Mouse (Mus musculus): ENCODE results near the gene Trabd. TPM values are rescaled to one million over a fixed set of nuclear protein-coding genes. Genes with fewer than 3 reads are reported as not detected.

Trabd gene
- total and polyA plus RNA-seq, 2 experiments from 2014 or later = 46.7 to 59.2 TPM

- Histone ChIP-seq H3K9ac (replicated peaks; ENCODE audit: low read depth, low read length) (peak within 1 kb of the TSS; percentile 57), H3K27ac (ENCODE audit: low read depth) (peak within 1 kb of the TSS; percentile 79), H3K27me3 (ENCODE audit: control insufficient read depth, insufficient read depth, low read length) (no peaks in the 10 kb centered on the region), H3K4me1 (ENCODE audit: control insufficient read depth, insufficient read depth) (peaks cover 11% of the 10 kb centered on the region), H3K9me3 (replicated peaks; ENCODE audit: control insufficient read depth, low read length) (no peaks in the 10 kb centered on the region), H3K4me3 (ENCODE audit: low read depth, low read length) (peak within 1 kb of the TSS; percentile 64), H3K4me2 (ENCODE audit: low read depth, low read length) (peak within 1 kb of the TSS; percentile 66), H3K36me3 (replicated peaks; ENCODE audit: control insufficient read depth, insufficient read depth, low read length) (0 out of 2 replicates have a peak, but pooled peaks cover 10% of the 10 kb centered on the region)
- ATAC-seq (ENCODE audit: insufficient read depth, low read depth) (peak; percentile 88), DNase-seq (ENCODE audit: low spot score) (peak; percentile 73)
- TF ChIP-seq EP300 (IDR thresholded peaks at IDR 0.05; ENCODE audit: low read depth) (no peak), CTCF (IDR thresholded peaks at IDR 0.05; ENCODE audit: low read depth) (peak; percentile 82)
- 3% methylated on average over 36 of the region's 36 CpGs for WGBS
Observed at GRCm38 (mm10) chr15:89128382-89129350, 53.7 kb downstream of the Trabd start, which contains the start of gene Hdac10. Gene Hdac10, minus strand, starts transcription at chr15:89128700.

- no peaks in the 10 kb centered on the region for H3K27me3 ChIP-seq (ENCODE audit: control insufficient read depth, insufficient read depth, low read length)
- no peak overlapping the region for H3K4me3 ChIP-seq (ENCODE audit: low read depth, low read length)
- H3K36me3 ChIP-seq (replicated peaks; ENCODE audit: control insufficient read depth, insufficient read depth, low read length) = 0 out of 2 replicates have a peak, but pooled peaks cover 10% of the 10 kb centered on the region
- no peak overlapping the region for H3K4me2 ChIP-seq (ENCODE audit: low read depth, low read length)
- DNase-seq (ENCODE audit: low spot score) (no peak), ATAC-seq (ENCODE audit: insufficient read depth, low read depth) (no peak)
- H3K9ac ChIP-seq (replicated peaks; ENCODE audit: low read depth, low read length) = no peak overlapping the region
- H3K4me1 ChIP-seq (ENCODE audit: control insufficient read depth, insufficient read depth) = peaks cover 8% of the 10 kb centered on the region; the same call in 1 of the 2 replicates
- no peak overlapping the region for H3K27ac ChIP-seq (ENCODE audit: low read depth)
- no peak for TF ChIP-seq CTCF (IDR thresholded peaks at IDR 0.05; ENCODE audit: low read depth)
- TF ChIP-seq EP300 (IDR thresholded peaks at IDR 0.05; ENCODE audit: low read depth) = no peak
- no peaks in the 10 kb centered on the region for H3K9me3 ChIP-seq (replicated peaks; ENCODE audit: control insufficient read depth, low read length)
Observed at GRCm38 (mm10) chr15:89130245-89130644, 55.3 kb downstream of the Trabd start.

GRCm38 (mm10) chr15:89131316-89131715 lies 56.4 kb downstream of the Trabd start:
- Histone ChIP-seq H3K9ac (replicated peaks; ENCODE audit: low read depth, low read length) (no peak overlapping the region), H3K27me3 (ENCODE audit: control insufficient read depth, insufficient read depth, low read length) (no peaks in the 10 kb centered on the region), H3K9me3 (replicated peaks; ENCODE audit: control insufficient read depth, low read length) (no peaks in the 10 kb centered on the region), H3K4me1 (ENCODE audit: control insufficient read depth, insufficient read depth) (peaks cover 8% of the 10 kb centered on the region; the same call in 1 of the 2 replicates), H3K4me3 (ENCODE audit: low read depth, low read length) (no peak overlapping the region), H3K27ac (ENCODE audit: low read depth) (no peak overlapping the region), H3K36me3 (replicated peaks; ENCODE audit: control insufficient read depth, insufficient read depth, low read length) (0 out of 2 replicates have a peak, but pooled peaks cover 10% of the 10 kb centered on the region), H3K4me2 (ENCODE audit: low read depth, low read length) (no peak overlapping the region)
- 77% methylated on average over 3 of the region's 3 CpGs for WGBS
- DNase-seq (ENCODE audit: low spot score) = no peak
- no peak for ATAC-seq (ENCODE audit: insufficient read depth, low read depth)
- no peak for TF ChIP-seq CTCF (IDR thresholded peaks at IDR 0.05; ENCODE audit: low read depth)
- TF ChIP-seq EP300 (IDR thresholded peaks at IDR 0.05; ENCODE audit: low read depth) = no peak

Other genes starting within 250 kb of the Trabd start
- 98.4 and 139 TPM in 2 replicates for gene Pim3, start 212.9 kb upstream of the Trabd start, total RNA-seq (2014; rRNA removed; ENCODE audit: low replicate concordance)
- gene Pim3, start 212.9 kb upstream of the Trabd start, polyA plus RNA-seq (2015; fragmentation: Nextera tagmentation; extraction: Ambion mirVana) = 50.6 and 71.1 TPM in 2 replicates
- gene Ttll8, start 120.7 kb upstream of the Trabd start, total RNA-seq (2014; rRNA removed; ENCODE audit: low replicate concordance) = not detected in 2 replicates
- gene Ttll8, start 120.7 kb upstream of the Trabd start, polyA plus RNA-seq (2015; fragmentation: Nextera tagmentation; extraction: Ambion mirVana) = not detected in 2 replicates
- not detected in 2 replicates for gene Mlc1, start 96.1 kb upstream of the Trabd start, total RNA-seq (2014; rRNA removed; ENCODE audit: low replicate concordance)
- 0.04 TPM in 1 of 2 replicates, not detected in the other for gene Mlc1, start 96.1 kb upstream of the Trabd start, polyA plus RNA-seq (2015; fragmentation: Nextera tagmentation; extraction: Ambion mirVana)
- 74.3 and 85.9 TPM in 2 replicates for gene Mov10l1, start 92.2 kb upstream of the Trabd start, total RNA-seq (2014; rRNA removed; ENCODE audit: low replicate concordance)
- 114 and 124 TPM in 2 replicates for gene Mov10l1, start 92.2 kb upstream of the Trabd start, polyA plus RNA-seq (2015; fragmentation: Nextera tagmentation; extraction: Ambion mirVana)
- 0.70 TPM in 1 of 2 replicates, not detected in the other for gene Panx2, start 15.4 kb upstream of the Trabd start, total RNA-seq (2014; rRNA removed; ENCODE audit: low replicate concordance)
- gene Panx2, start 15.4 kb upstream of the Trabd start, polyA plus RNA-seq (2015; fragmentation: Nextera tagmentation; extraction: Ambion mirVana) = 0.93 and 1.0 TPM in 2 replicates
- gene Selenoo, start 14.0 kb downstream of the Trabd start, total RNA-seq (2014; rRNA removed; ENCODE audit: low replicate concordance) = 35.4 and 39.1 TPM in 2 replicates
- gene Selenoo, start 14.0 kb downstream of the Trabd start, polyA plus RNA-seq (2015; fragmentation: Nextera tagmentation; extraction: Ambion mirVana) = 10.3 and 11.3 TPM in 2 replicates
- gene Tubgcp6, start 48.0 kb downstream of the Trabd start, total RNA-seq (2014; rRNA removed; ENCODE audit: low replicate concordance) = 17.2 and 26.9 TPM in 2 replicates
- 4.4 and 5.1 TPM in 2 replicates for gene Tubgcp6, start 48.0 kb downstream of the Trabd start, polyA plus RNA-seq (2015; fragmentation: Nextera tagmentation; extraction: Ambion mirVana)
- 14.9 and 17.4 TPM in 2 replicates for gene Hdac10, start 53.6 kb downstream of the Trabd start, total RNA-seq (2014; rRNA removed; ENCODE audit: low replicate concordance)
- 10.7 and 10.8 TPM in 2 replicates for gene Hdac10, start 53.6 kb downstream of the Trabd start, polyA plus RNA-seq (2015; fragmentation: Nextera tagmentation; extraction: Ambion mirVana)
- 7.1 and 55.2 TPM in 2 replicates for gene Mapk12, start 65.6 kb downstream of the Trabd start, total RNA-seq (2014; rRNA removed; ENCODE audit: low replicate concordance)
- 18.6 and 18.9 TPM in 2 replicates for gene Mapk12, start 65.6 kb downstream of the Trabd start, polyA plus RNA-seq (2015; fragmentation: Nextera tagmentation; extraction: Ambion mirVana)
- gene Mapk11, start 74.5 kb downstream of the Trabd start, total RNA-seq (2014; rRNA removed; ENCODE audit: low replicate concordance) = 1.0 and 4.9 TPM in 2 replicates
- gene Mapk11, start 74.5 kb downstream of the Trabd start, polyA plus RNA-seq (2015; fragmentation: Nextera tagmentation; extraction: Ambion mirVana) = 2.5 and 2.6 TPM in 2 replicates
- 153 and 199 TPM in 2 replicates for gene Plxnb2, start 105.7 kb downstream of the Trabd start, total RNA-seq (2014; rRNA removed; ENCODE audit: low replicate concordance)
- 51.6 and 54.5 TPM in 2 replicates for gene Plxnb2, start 105.7 kb downstream of the Trabd start, polyA plus RNA-seq (2015; fragmentation: Nextera tagmentation; extraction: Ambion mirVana)
- 15.2 and 19.2 TPM in 2 replicates for gene Dennd6b, start 121.4 kb downstream of the Trabd start, total RNA-seq (2014; rRNA removed; ENCODE audit: low replicate concordance)
- 14.5 and 14.8 TPM in 2 replicates for gene Dennd6b, start 121.4 kb downstream of the Trabd start, polyA plus RNA-seq (2015; fragmentation: Nextera tagmentation; extraction: Ambion mirVana)
- 65.1 and 98.4 TPM in 2 replicates for gene Ppp6r2, start 136.4 kb downstream of the Trabd start, total RNA-seq (2014; rRNA removed; ENCODE audit: low replicate concordance)
- 27.4 and 27.7 TPM in 2 replicates for gene Ppp6r2, start 136.4 kb downstream of the Trabd start, polyA plus RNA-seq (2015; fragmentation: Nextera tagmentation; extraction: Ambion mirVana)
- gene Sbf1, start 240.2 kb downstream of the Trabd start, total RNA-seq (2014; rRNA removed; ENCODE audit: low replicate concordance) = 113 and 147 TPM in 2 replicates
- gene Sbf1, start 240.2 kb downstream of the Trabd start, polyA plus RNA-seq (2015; fragmentation: Nextera tagmentation; extraction: Ambion mirVana) = 17.7 and 25.6 TPM in 2 replicates
- not detected in 2 replicates for gene Adm2, start 247.6 kb downstream of the Trabd start, total RNA-seq (2014; rRNA removed; ENCODE audit: low replicate concordance)
- not detected in 2 replicates for gene Adm2, start 247.6 kb downstream of the Trabd start, polyA plus RNA-seq (2015; fragmentation: Nextera tagmentation; extraction: Ambion mirVana)

All from heart, postnatal 0 days (tissue).